Comparison of ENCODE assay signal across 11 mouse cellular contexts in genomic region chr2:173456083-173456482, GRCm38 (mm10).
DNase-seq lines count a peak whose midpoint lies in the region; ATAC-seq and TF ChIP-seq lines count a peak whose summit lies in the region.
"Had no signal": no experiment of that assay in that cellular context is flagged by ENCODE, and none has a peak within 500 bp of the region (broad histone marks: within the 10 kb centered on the region; RNA-seq: fewer than 3 reads in every experiment).

No protein-coding gene starts in this region.

- DNase-seq in CD4-positive, CD25-positive, alpha-beta regulatory T cell, adult 2 months (ENCODE audit: low read depth, low spot score) = peak; percentile 66
- no peak for DNase-seq in left cerebral cortex, adult 2 months (ENCODE audit: extremely low spot score in 1 of 2, low spot score in 2 of 2)
- DNase-seq in left cerebral cortex, adult 11 months (ENCODE audit: low spot score) = no peak
- DNase-seq in splenic B cell, adult 2 months (ENCODE audit: low read depth, low spot score) = peak; percentile 29
- DNase-seq in embryonic facial prominence, embryonic 10.5 days (ENCODE audit: low spot score) = no peak
- no peak for DNase-seq in right cerebral cortex, postnatal 4 days
- DNase-seq: kidney, postnatal 36 days had no signal

- H3K4me3 ChIP-seq in left cerebral cortex, adult 2 months = no peak overlapping the region
- no peak overlapping the region for H3K4me3 ChIP-seq in ES-Bruce4 (ENCODE audit: low read depth, low read length)
- H3K4me3 ChIP-seq in embryonic facial prominence, embryonic 10.5 days = no peak overlapping the region
- H3K4me3 ChIP-seq: erythroblast, embryonic 14.5 days had no signal

- no peak for TF ChIP-seq POLR2A in ES-Bruce4 (IDR thresholded peaks at IDR 0.05; ENCODE audit: insufficient read depth, low read length)

- no peaks in the 10 kb centered on the region; the same call in 1 of the 2 replicates for H3K9me3 ChIP-seq in ES-Bruce4 (replicated peaks; ENCODE audit: control insufficient read depth, insufficient read depth, low read length, poor library complexity, severe bottlenecking)
- peaks cover 6% of the 10 kb centered on the region; the same call in 1 of the 2 replicates for H3K9me3 ChIP-seq in embryonic facial prominence, embryonic 10.5 days

- H3K36me3 ChIP-seq in ES-Bruce4 (ENCODE audit: control insufficient read depth, insufficient read depth, low read length, poor library complexity, severe bottlenecking) = no peaks in the 10 kb centered on the region
- no peaks in the 10 kb centered on the region for H3K36me3 ChIP-seq in splenic B cell, adult 2 months (ENCODE audit: control insufficient read depth, insufficient read depth, low read length, poor library complexity, severe bottlenecking)
- no peaks in the 10 kb centered on the region for H3K36me3 ChIP-seq in embryonic facial prominence, embryonic 10.5 days (replicated peaks)

- no peak overlapping the region for H3K9ac ChIP-seq in ES-Bruce4 (ENCODE audit: low read depth, poor library complexity, severe bottlenecking)
- H3K9ac ChIP-seq: hindbrain, embryonic 14.5 days had no signal

- TF ChIP-seq CTCF in left cerebral cortex, adult 2 months (IDR thresholded peaks at IDR 0.05) = peak; percentile 27
- TF ChIP-seq CTCF in ES-Bruce4 (IDR thresholded peaks at IDR 0.05; ENCODE audit: low read depth, low read length) = peak; percentile 71

- no peak for ATAC-seq in CD4-positive, CD25-positive, alpha-beta regulatory T cell, adult 4 months

- H3K27me3 ChIP-seq in ES-Bruce4 (ENCODE audit: control insufficient read depth, insufficient read depth, low read length, poor library complexity, severe bottlenecking) = no peaks in the 10 kb centered on the region
- no peaks in the 10 kb centered on the region for H3K27me3 ChIP-seq in splenic B cell, adult 2 months (ENCODE audit: control insufficient read depth, insufficient read depth, low read length, poor library complexity, severe bottlenecking)
- no peaks in the 10 kb centered on the region for H3K27me3 ChIP-seq in embryonic facial prominence, embryonic 10.5 days (replicated peaks; ENCODE audit: low read depth, poor library complexity, severe bottlenecking)

- intact Hi-C loops in left cerebral cortex, adult 2 months (cut with DNase I) = no loop called here

- 82% methylated on average over 7 of the region's 7 CpGs for WGBS in embryonic facial prominence, embryonic 10.5 days

- H3K27ac ChIP-seq in left cerebral cortex, adult 2 months = no peak overlapping the region
- no peak overlapping the region for H3K27ac ChIP-seq in ES-Bruce4 (ENCODE audit: insufficient read depth, low read length)
- no peak overlapping the region for H3K27ac ChIP-seq in embryonic facial prominence, embryonic 10.5 days (replicated peaks)
- H3K27ac ChIP-seq: hindbrain, embryonic 14.5 days had no signal

- no peaks in the 10 kb centered on the region for H3K4me1 ChIP-seq in ES-Bruce4 (ENCODE audit: control insufficient read depth, insufficient read depth, low read length)
- H3K4me1 ChIP-seq in embryonic facial prominence, embryonic 10.5 days = no peaks in the 10 kb centered on the region

- no peak for TF ChIP-seq EP300 in ES-Bruce4 (IDR thresholded peaks at IDR 0.05; ENCODE audit: insufficient read depth, low read depth, low read length)

Comparison
In these comparisons a context has a peak if more than half of its experiments do, and no peak if none do; other contexts are left out.
1. DNase-seq: peak in CD4-positive, CD25-positive, alpha-beta regulatory T cell, adult 2 months (single experiment) and splenic B cell, adult 2 months (single experiment); none in left cerebral cortex, adult 2 months (0 of 2), left cerebral cortex, adult 11 months (single experiment), embryonic facial prominence, embryonic 10.5 days (single experiment) and right cerebral cortex, postnatal 4 days (single experiment).